Mouse (Mus musculus): Measurements from ENCODE around the gene Phf21a. TPM values are rescaled to one million over a fixed set of nuclear protein-coding genes. Genes with fewer than 3 reads are reported as not detected.
A peak's percentile ranks its signal among the peaks of the same experiment; 100 is the strongest.

Phf21a gene
- total and polyA plus RNA-seq, 3 experiments: 26.4 to 30.2 (median 27.6) TPM

GRCm38 (mm10) chr2:92322669-92323068 is 229.8 kb downstream of the Phf21a start:
- Histone ChIP-seq H3K79me2 (replicated peaks; ENCODE audit: control insufficient read depth, insufficient read depth, low read length) (peaks cover 2% of the 10 kb centered on the region; the same call in 1 of the 2 replicates), H3K27ac (no peak overlapping the region), H3K4me1 (ENCODE audit: control insufficient read depth, insufficient read depth, low read length) (no peaks in the 10 kb centered on the region), H3K27me3 (ENCODE audit: control insufficient read depth, insufficient read depth, low read length) (no peaks in the 10 kb centered on the region; the same call in 1 of the 2 replicates), H3K36me3 (ENCODE audit: control insufficient read depth, insufficient read depth, low read length) (no peaks in the 10 kb centered on the region), H3K9ac (ENCODE audit: low read depth, low read length) (no peak overlapping the region), H3K4me3 (no peak overlapping the region)
- TF ChIP-seq POLR2A (IDR thresholded peaks at IDR 0.05; ENCODE audit: insufficient read depth, low read depth, low read length) (no peak), EP300 (IDR thresholded peaks at IDR 0.05; ENCODE audit: insufficient read depth, low read depth, low read length) (no peak), CTCF (IDR thresholded peaks at IDR 0.05) (peak; percentile 74)
- 90% methylated on average over 2 of the region's 2 CpGs for WGBS
- DNase-seq: peak in 1 of 2 experiments; percentile 43
- intact Hi-C loops (cut with DNase I): no loop called here

GRCm38 (mm10) chr2:92325676-92326075 is 232.8 kb downstream of the Phf21a start:
- intact Hi-C loops (cut with DNase I): loop anchor here (5.0 kb wide), 1 partner anchor 338 kb away; no protein-coding TSS in a partner anchor
- H3K36me3 ChIP-seq (ENCODE audit: control insufficient read depth, insufficient read depth, low read length): no peaks in the 10 kb centered on the region
- no peak overlapping the region for H3K4me3 ChIP-seq
- no peak for DNase-seq
- no peaks in the 10 kb centered on the region for H3K27me3 ChIP-seq (ENCODE audit: control insufficient read depth, insufficient read depth, low read length)
- WGBS: 93% methylated on average over 7 of the region's 7 CpGs
- H3K4me1 ChIP-seq (ENCODE audit: control insufficient read depth, insufficient read depth, low read length): no peaks in the 10 kb centered on the region
- TF ChIP-seq CTCF (IDR thresholded peaks at IDR 0.05) (no peak), EP300 (IDR thresholded peaks at IDR 0.05; ENCODE audit: insufficient read depth, low read depth, low read length) (no peak), POLR2A (IDR thresholded peaks at IDR 0.05; ENCODE audit: insufficient read depth, low read depth, low read length) (no peak)
- no peak overlapping the region for H3K27ac ChIP-seq
- H3K9ac ChIP-seq (ENCODE audit: low read depth, low read length): no peak overlapping the region
- no peaks in the 10 kb centered on the region for H3K79me2 ChIP-seq (replicated peaks; ENCODE audit: control insufficient read depth, insufficient read depth, low read length)

DNA sequence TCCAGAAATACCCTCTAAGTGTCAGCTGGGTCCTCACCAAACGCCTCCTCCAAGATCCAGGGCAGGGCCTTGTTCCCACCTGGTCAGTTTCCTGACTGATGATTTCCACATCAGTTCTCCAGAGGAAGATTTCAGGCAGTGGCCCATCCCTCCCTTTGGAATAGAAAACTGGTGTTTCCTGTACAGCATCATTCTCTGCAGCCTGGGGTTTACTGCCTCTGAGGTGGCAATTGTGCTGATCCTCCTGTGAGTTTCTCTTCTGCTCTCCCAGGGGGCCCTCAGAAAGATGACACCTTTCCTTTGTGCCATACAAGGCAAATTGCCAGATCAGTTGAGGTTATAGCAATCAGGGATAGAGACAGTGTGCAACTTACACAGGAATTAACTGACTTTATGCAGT is 233.3 kb downstream of the Phf21a start:
- no peak overlapping the region for H3K27ac ChIP-seq
- intact Hi-C loops (cut with DNase I): loop anchor here (5.0 kb wide), 1 partner anchor 339 kb away; no protein-coding TSS in a partner anchor
- no peaks in the 10 kb centered on the region for H3K27me3 ChIP-seq (ENCODE audit: control insufficient read depth, insufficient read depth, low read length)
- no peak for TF ChIP-seq EP300 (IDR thresholded peaks at IDR 0.05; ENCODE audit: insufficient read depth, low read depth, low read length)
- no peak for TF ChIP-seq CTCF (IDR thresholded peaks at IDR 0.05)
- TF ChIP-seq POLR2A (IDR thresholded peaks at IDR 0.05; ENCODE audit: insufficient read depth, low read depth, low read length): no peak
- H3K4me3 ChIP-seq: no peak overlapping the region
- no peak for DNase-seq
- H3K36me3 ChIP-seq (ENCODE audit: control insufficient read depth, insufficient read depth, low read length): no peaks in the 10 kb centered on the region
- WGBS: 63% methylated on average over 1 of the region's 1 CpGs
- no peak overlapping the region for H3K9ac ChIP-seq (ENCODE audit: low read depth, low read length)
- no peaks in the 10 kb centered on the region for H3K4me1 ChIP-seq (ENCODE audit: control insufficient read depth, insufficient read depth, low read length)
- no peaks in the 10 kb centered on the region for H3K79me2 ChIP-seq (replicated peaks; ENCODE audit: control insufficient read depth, insufficient read depth, low read length)

- H3K27ac ChIP-seq: no peak overlapping the region
- no peaks in the 10 kb centered on the region for H3K79me2 ChIP-seq (replicated peaks; ENCODE audit: control insufficient read depth, insufficient read depth, low read length)
- H3K4me3 ChIP-seq: no peak overlapping the region
- H3K27me3 ChIP-seq (ENCODE audit: control insufficient read depth, insufficient read depth, low read length): no peaks in the 10 kb centered on the region
- no peaks in the 10 kb centered on the region for H3K4me1 ChIP-seq (ENCODE audit: control insufficient read depth, insufficient read depth, low read length)
- TF ChIP-seq CTCF (IDR thresholded peaks at IDR 0.05): no peak
- TF ChIP-seq POLR2A (IDR thresholded peaks at IDR 0.05; ENCODE audit: insufficient read depth, low read depth, low read length): no peak
- no peak for TF ChIP-seq EP300 (IDR thresholded peaks at IDR 0.05; ENCODE audit: insufficient read depth, low read depth, low read length)
- H3K36me3 ChIP-seq (ENCODE audit: control insufficient read depth, insufficient read depth, low read length): no peaks in the 10 kb centered on the region
- no peak for DNase-seq
- intact Hi-C loops (cut with DNase I): loop anchor here (5.0 kb wide), 1 partner anchor 340 kb away; no protein-coding TSS in a partner anchor
- WGBS: 89% methylated on average over 4 of the region's 4 CpGs
- no peak overlapping the region for H3K9ac ChIP-seq (ENCODE audit: low read depth, low read length)
Observed at GRCm38 (mm10) chr2:92327601-92328000, 234.7 kb downstream of the Phf21a start.

DNA sequence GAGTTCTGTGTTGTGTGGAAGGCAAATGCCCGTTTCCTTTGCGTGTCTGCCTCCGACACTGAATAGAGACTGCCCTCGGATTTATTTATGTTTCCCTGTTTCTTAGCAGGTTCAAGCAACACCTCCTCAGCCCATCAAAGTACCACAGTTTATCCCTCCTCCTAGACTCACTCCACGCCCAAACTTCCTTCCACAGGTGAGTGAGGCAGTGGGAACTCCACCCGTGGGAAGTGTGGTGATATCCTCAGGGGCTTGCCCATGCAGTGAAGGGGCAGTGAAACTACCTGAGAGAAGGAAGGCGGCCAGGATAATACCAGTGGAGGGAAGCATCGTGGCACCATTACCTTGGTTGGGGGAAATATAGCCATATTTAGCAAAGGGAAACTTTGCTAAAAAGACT is 235.3 kb downstream of the Phf21a start:
- Histone ChIP-seq H3K4me1 (ENCODE audit: control insufficient read depth, insufficient read depth, low read length) (no peaks in the 10 kb centered on the region), H3K27me3 (ENCODE audit: control insufficient read depth, insufficient read depth, low read length) (no peaks in the 10 kb centered on the region), H3K27ac (no peak overlapping the region), H3K79me2 (replicated peaks; ENCODE audit: control insufficient read depth, insufficient read depth, low read length) (no peaks in the 10 kb centered on the region), H3K4me3 (no peak overlapping the region), H3K36me3 (ENCODE audit: control insufficient read depth, insufficient read depth, low read length) (no peaks in the 10 kb centered on the region), H3K9ac (ENCODE audit: low read depth, low read length) (no peak overlapping the region)
- TF ChIP-seq EP300 (IDR thresholded peaks at IDR 0.05; ENCODE audit: insufficient read depth, low read depth, low read length) (no peak), POLR2A (IDR thresholded peaks at IDR 0.05; ENCODE audit: insufficient read depth, low read depth, low read length) (no peak), CTCF (IDR thresholded peaks at IDR 0.05) (no peak)
- 91% methylated on average over 8 of the region's 8 CpGs for WGBS
- intact Hi-C loops (cut with DNase I): loop anchor here (5.0 kb wide), 1 partner anchor 341 kb away; no protein-coding TSS in a partner anchor
- no peak for DNase-seq

DNA sequence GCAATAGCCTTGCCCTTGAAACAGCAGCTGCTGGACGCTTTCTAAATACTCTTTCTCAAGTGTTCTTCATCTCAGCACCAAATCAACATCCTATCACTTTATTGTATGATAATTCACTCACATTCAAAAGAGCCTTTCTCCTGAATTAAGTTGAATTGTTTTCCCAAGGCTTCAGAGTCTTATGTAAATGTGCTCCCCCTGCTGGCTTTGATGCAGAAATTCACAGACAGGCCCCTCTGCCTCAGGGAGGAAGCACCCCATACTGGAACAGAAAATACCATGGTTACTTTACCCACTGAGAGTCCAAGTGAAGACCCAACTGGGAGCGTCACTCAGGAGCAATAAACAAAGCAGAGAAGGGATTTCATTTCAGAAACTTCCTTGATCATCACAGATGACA is 237.9 kb downstream of the Phf21a start:
- TF ChIP-seq POLR2A (IDR thresholded peaks at IDR 0.05; ENCODE audit: insufficient read depth, low read depth, low read length): no peak
- peak; percentile 83 for TF ChIP-seq CTCF (IDR thresholded peaks at IDR 0.05)
- no peaks in the 10 kb centered on the region for H3K36me3 ChIP-seq (ENCODE audit: control insufficient read depth, insufficient read depth, low read length)
- no peak overlapping the region for H3K4me3 ChIP-seq
- no peak for DNase-seq
- H3K4me1 ChIP-seq (ENCODE audit: control insufficient read depth, insufficient read depth, low read length): no peaks in the 10 kb centered on the region
- no peak overlapping the region for H3K9ac ChIP-seq (ENCODE audit: low read depth, low read length)
- H3K27me3 ChIP-seq (ENCODE audit: control insufficient read depth, insufficient read depth, low read length): no peaks in the 10 kb centered on the region
- no peak overlapping the region for H3K27ac ChIP-seq
- WGBS: 48% methylated on average over 2 of the region's 2 CpGs
- intact Hi-C loops (cut with DNase I): loop anchor here (1.0 kb wide), 1 partner anchor 33 kb away; no protein-coding TSS in a partner anchor
- H3K79me2 ChIP-seq (replicated peaks; ENCODE audit: control insufficient read depth, insufficient read depth, low read length): no peaks in the 10 kb centered on the region
